Mouse (Mus musculus): ENCODE measurements around the gene Cct3. TPM values are rescaled to one million over a fixed set of nuclear protein-coding genes. Genes with fewer than 3 reads are reported as not detected.

Gene Cct3
- 495 and 512 TPM in 2 replicates for polyA plus RNA-seq (2014; fragmentation: Nextera tagmentation; extraction: Ambion mirVana)

DNA sequence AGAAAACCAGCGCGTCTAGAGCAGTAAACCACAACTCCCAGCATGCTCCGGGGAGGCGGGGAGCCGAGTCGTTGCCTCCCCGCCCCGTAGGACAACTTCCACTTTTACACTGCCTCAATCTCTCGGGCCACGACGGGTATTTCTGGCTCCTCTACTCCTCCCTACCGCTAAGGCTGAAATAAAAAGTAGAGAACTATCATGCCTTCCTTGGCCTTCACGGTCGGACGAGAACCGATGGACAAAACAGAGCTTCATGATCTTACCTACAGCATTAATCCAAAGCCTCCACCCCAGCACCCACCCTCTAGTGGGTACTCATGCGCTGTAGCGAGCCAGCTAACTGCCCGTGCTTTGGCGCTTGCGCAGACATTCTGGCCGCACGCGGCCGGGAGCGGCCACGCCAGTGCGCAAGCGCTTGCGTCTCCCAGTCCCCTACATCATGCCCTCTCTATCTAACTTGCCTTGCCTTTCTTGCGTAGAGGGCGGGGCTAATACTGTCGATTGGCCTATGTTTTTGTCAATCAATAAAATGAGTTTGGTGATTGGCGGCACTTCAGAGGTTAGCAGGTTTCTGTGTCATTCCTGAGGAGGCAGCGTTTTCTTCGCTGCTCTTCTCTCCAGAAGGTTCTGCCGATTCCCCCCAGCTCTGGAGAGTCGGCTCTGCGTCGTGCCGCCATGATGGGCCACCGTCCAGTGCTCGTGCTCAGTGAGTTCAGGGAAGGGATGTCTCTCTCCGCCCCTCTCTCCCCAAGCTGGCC lies at the start of gene Cct3, which contains the start of gene Tsacc:
Cct3 (plus strand) TSS at position 556 of the 758 bp plus-strand sequence.
Tsacc (minus strand) TSS at position 439 of the 758 bp plus-strand sequence.
- Histone ChIP-seq H3K9ac (replicated peaks; ENCODE audit: low read depth, low read length) (peak within 1 kb of the TSS; percentile 85), H3K4me1 (ENCODE audit: control insufficient read depth, insufficient read depth, low read length) (peaks cover 7% of the 10 kb centered on the region; the same call in 1 of the 2 replicates), H3K27me3 (ENCODE audit: control insufficient read depth, insufficient read depth, low read length) (no peaks in the 10 kb centered on the region), H3K4me3 (ENCODE audit: low read depth, low read length) (peak within 1 kb of the TSS; percentile 89), H3K27ac (ENCODE audit: low read length) (peak within 1 kb of the TSS; percentile 95), H3K36me3 (ENCODE audit: control insufficient read depth, insufficient read depth, low read length) (peaks cover 27% of the 10 kb centered on the region), H3K9me3 (ENCODE audit: control insufficient read depth, low read depth, low read length) (no peaks in the 10 kb centered on the region), H3K4me2 (replicated peaks; ENCODE audit: low read depth, low read length) (peak within 1 kb of the TSS; percentile 80)
- peak; percentile 98 for ATAC-seq (ENCODE audit: insufficient number of reproducible peaks, insufficient read depth, low FRiP score, low read depth)
- WGBS = under 1% methylated on average over 44 of the region's 44 CpGs

DNA sequence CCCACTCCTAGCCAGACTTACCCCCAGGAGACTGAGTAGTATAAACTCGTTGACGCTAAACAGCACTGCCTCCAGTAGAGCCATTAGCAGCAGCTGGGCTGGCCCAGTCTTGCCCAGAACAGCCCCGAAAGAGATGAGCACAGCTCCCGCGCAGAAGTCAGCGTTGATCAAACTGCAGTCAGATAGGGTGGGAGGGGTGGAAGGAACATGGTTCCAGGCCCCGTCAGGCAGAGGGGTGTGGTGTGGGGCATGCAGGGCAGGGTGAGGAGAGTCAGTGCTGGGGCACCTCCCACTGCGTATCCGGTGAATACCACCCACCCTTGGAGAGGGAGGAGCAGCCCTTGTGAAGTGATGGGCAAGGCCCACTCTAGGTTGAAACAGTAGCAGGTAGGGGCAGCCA lies 49.2 kb upstream of the Cct3 start:
- H3K27me3 ChIP-seq (ENCODE audit: control insufficient read depth, insufficient read depth, low read length) = 0 out of 2 replicates have a peak, but pooled peaks cover 3% of the 10 kb centered on the region
- H3K9ac ChIP-seq (replicated peaks; ENCODE audit: low read depth, low read length) = no peak overlapping the region
- no peak overlapping the region for H3K4me3 ChIP-seq (ENCODE audit: low read depth, low read length)
- no peaks in the 10 kb centered on the region for H3K4me1 ChIP-seq (ENCODE audit: control insufficient read depth, insufficient read depth, low read length)
- no peak overlapping the region for H3K4me2 ChIP-seq (replicated peaks; ENCODE audit: low read depth, low read length)
- 47% methylated on average over 9 of the region's 9 CpGs for WGBS
- no peak for ATAC-seq (ENCODE audit: insufficient number of reproducible peaks, insufficient read depth, low FRiP score, low read depth)
- no peaks in the 10 kb centered on the region for H3K9me3 ChIP-seq (ENCODE audit: control insufficient read depth, low read depth, low read length)
- no peaks in the 10 kb centered on the region for H3K36me3 ChIP-seq (ENCODE audit: control insufficient read depth, insufficient read depth, low read length)
- no peak overlapping the region for H3K27ac ChIP-seq (ENCODE audit: low read length)

DNA sequence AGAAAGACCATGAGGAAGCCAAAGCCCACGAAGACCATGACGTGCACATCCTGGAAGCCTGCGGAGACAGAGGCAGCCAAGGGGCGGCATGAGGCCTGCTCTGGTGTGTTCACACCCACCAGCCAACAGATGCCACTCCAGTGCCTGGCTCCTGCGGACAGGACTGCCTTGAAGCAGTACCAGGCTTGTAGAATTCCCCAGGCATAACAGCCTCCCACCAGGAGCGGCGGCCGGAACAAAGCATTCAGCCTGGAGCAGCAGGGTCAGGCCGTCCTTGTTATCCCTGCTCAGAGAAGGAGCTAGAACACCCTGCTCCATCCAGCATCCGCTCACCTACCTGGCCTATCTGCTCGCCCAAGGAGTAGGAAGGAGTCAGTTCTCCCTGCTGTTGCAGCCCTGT lies 48.5 kb upstream of the Cct3 start:
- 81% methylated on average over 11 of the region's 11 CpGs for WGBS
- ATAC-seq (ENCODE audit: insufficient number of reproducible peaks, insufficient read depth, low FRiP score, low read depth) = no peak
- H3K4me1 ChIP-seq (ENCODE audit: control insufficient read depth, insufficient read depth, low read length) = no peaks in the 10 kb centered on the region

DNA sequence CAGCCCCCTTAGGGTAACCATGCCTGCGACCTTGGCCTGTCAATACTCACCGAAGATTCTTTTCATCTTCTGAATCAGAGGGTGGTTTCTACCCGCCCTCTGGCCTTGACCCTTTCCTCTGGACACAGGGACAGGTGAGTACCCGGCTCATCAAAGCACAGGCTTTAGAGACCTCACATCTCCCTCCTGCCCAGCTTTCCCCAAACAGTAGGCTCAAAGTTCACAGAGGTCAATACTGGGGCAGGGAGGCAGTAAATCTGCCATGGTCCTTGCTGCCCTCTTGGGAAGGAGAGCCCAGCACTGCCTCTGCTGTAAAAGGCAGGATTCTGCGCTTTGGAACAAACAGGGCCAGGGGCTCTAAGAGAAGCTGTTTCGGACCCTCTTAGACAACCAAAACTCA lies 44.2 kb upstream of the Cct3 start:
- WGBS = 56% methylated on average over 6 of the region's 6 CpGs
- ATAC-seq (ENCODE audit: insufficient number of reproducible peaks, insufficient read depth, low FRiP score, low read depth) = no peak
- Histone ChIP-seq H3K4me1 (ENCODE audit: control insufficient read depth, insufficient read depth, low read length) (peaks cover 4% of the 10 kb centered on the region; the same call in 1 of the 2 replicates), H3K9me3 (ENCODE audit: control insufficient read depth, low read depth, low read length) (no peaks in the 10 kb centered on the region), H3K27me3 (ENCODE audit: control insufficient read depth, insufficient read depth, low read length) (peaks cover 18% of the 10 kb centered on the region; the same call in 1 of the 2 replicates), H3K36me3 (ENCODE audit: control insufficient read depth, insufficient read depth, low read length) (no peaks in the 10 kb centered on the region), H3K9ac (replicated peaks; ENCODE audit: low read depth, low read length) (no peak overlapping the region), H3K4me2 (replicated peaks; ENCODE audit: low read depth, low read length) (no peak overlapping the region), H3K27ac (ENCODE audit: low read length) (no peak overlapping the region), H3K4me3 (ENCODE audit: low read depth, low read length) (no peak overlapping the region)

More for the DNA sequence above, 48.5 kb upstream of the Cct3 start:
- Histone ChIP-seq H3K9ac (replicated peaks; ENCODE audit: low read depth, low read length) (no peak overlapping the region), H3K4me2 (replicated peaks; ENCODE audit: low read depth, low read length) (no peak overlapping the region), H3K27me3 (ENCODE audit: control insufficient read depth, insufficient read depth, low read length) (peaks cover 4% of the 10 kb centered on the region; the same call in 1 of the 2 replicates), H3K36me3 (ENCODE audit: control insufficient read depth, insufficient read depth, low read length) (no peaks in the 10 kb centered on the region), H3K4me3 (ENCODE audit: low read depth, low read length) (no peak overlapping the region), H3K27ac (ENCODE audit: low read length) (no peak overlapping the region), H3K9me3 (ENCODE audit: control insufficient read depth, low read depth, low read length) (no peaks in the 10 kb centered on the region)

DNA sequence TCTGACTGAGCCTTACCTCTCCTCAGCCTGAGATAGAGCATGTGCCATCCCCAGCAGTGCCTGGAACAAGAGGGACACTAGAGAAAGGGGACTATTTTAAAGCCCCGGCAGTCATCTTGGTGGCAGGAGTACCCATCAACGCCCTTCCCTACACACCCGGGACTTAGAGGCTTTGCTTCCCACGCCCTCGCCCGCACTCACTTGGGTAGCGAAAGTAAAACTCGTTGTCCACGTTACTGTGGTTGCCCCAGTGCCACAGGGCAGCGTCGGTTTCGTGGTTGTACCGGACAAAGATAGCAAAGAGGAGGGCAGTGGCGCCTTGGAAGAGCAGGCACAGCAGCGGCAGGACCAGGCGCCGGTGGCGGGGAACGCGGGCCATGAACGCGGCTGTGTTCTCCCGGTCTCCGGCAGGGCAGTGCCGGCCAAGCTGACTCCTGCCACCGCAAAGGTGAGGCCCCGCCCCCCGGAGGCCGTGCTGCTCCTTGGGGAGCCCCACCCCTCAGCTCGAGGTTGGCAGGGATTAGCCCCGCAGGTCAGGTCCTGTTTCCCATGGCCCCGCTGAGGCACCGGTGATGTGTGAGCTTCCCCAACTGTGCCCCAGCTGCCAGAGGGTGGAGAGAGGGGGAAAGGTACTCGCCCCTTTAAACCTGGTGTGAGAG lies 42.5 kb upstream of the Cct3 start, which contains the start of gene Rhbg:
Rhbg (minus strand) TSS at position 442 of the 659 bp plus-strand sequence.
- no peak within 1 kb of the TSS for H3K27ac ChIP-seq (ENCODE audit: low read length)
- peak within 1 kb of the TSS; percentile 31 for H3K4me3 ChIP-seq (ENCODE audit: low read depth, low read length)
- H3K27me3 ChIP-seq (ENCODE audit: control insufficient read depth, insufficient read depth, low read length) = peaks cover 18% of the 10 kb centered on the region; the same call in 1 of the 2 replicates
- peaks cover 4% of the 10 kb centered on the region; the same call in 1 of the 2 replicates for H3K4me1 ChIP-seq (ENCODE audit: control insufficient read depth, insufficient read depth, low read length)
- peak; percentile 11; the same call in 1 of the 2 replicates for ATAC-seq (ENCODE audit: insufficient number of reproducible peaks, insufficient read depth, low FRiP score, low read depth)
- H3K36me3 ChIP-seq (ENCODE audit: control insufficient read depth, insufficient read depth, low read length) = no peaks in the 10 kb centered on the region
- WGBS = 2% methylated on average over 32 of the region's 34 CpGs
- H3K9me3 ChIP-seq (ENCODE audit: control insufficient read depth, low read depth, low read length) = no peaks in the 10 kb centered on the region
- H3K4me2 ChIP-seq (replicated peaks; ENCODE audit: low read depth, low read length) = peak within 1 kb of the TSS; percentile 59
- no peak within 1 kb of the TSS for H3K9ac ChIP-seq (replicated peaks; ENCODE audit: low read depth, low read length)

DNA sequence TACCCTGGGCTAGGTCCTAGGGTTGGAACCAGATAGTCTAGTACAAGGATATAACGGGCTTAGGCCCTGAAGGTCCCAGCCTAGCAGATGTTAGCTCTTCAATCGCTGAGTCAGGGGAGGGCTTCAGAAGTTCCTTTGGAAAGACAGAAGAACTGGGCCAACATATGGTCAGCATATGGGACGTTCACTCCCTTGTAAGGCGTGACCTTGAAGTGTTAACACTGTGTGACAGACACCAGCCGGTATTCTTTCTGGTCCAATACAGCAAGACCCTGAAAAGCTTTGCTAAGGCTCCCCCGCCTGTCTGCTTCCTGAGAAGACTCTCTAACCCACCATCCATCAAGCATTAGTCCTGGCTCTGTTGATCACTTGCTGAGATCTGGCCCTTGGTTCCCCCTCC lies 41.0 kb upstream of the Cct3 start:
- H3K27me3 ChIP-seq (ENCODE audit: control insufficient read depth, insufficient read depth, low read length) = peaks cover 18% of the 10 kb centered on the region; the same call in 1 of the 2 replicates
- WGBS = 45% methylated on average over 6 of the region's 6 CpGs
- peak; percentile 76; the same call in 1 of the 2 replicates for ATAC-seq (ENCODE audit: insufficient number of reproducible peaks, insufficient read depth, low FRiP score, low read depth)

DNA sequence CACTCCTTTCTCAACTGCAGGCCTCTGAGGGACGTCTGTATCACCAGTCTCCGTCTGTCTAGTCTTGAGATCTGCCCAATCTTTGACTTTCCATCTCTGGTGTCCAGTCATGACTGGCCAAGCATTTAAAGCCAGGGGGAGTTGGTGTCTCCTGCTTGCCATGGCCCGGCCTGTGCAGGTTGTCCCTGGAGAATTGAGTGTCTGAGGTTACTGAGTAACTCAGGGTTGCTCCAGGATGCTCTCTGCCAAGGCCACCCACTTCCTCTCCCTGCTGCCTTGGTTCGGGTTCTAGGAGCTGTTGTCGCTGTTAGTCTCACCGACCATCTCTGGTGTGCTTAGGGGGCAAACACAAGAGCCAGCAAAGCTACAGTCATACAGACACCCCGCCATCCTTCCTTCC lies 40.5 kb upstream of the Cct3 start:
- Histone ChIP-seq H3K27me3 (ENCODE audit: control insufficient read depth, insufficient read depth, low read length) (peaks cover 18% of the 10 kb centered on the region; the same call in 1 of the 2 replicates), H3K4me3 (ENCODE audit: low read depth, low read length) (no peak overlapping the region), H3K4me1 (ENCODE audit: control insufficient read depth, insufficient read depth, low read length) (peaks cover 4% of the 10 kb centered on the region; the same call in 1 of the 2 replicates), H3K9me3 (ENCODE audit: control insufficient read depth, low read depth, low read length) (no peaks in the 10 kb centered on the region), H3K27ac (ENCODE audit: low read length) (no peak overlapping the region), H3K36me3 (ENCODE audit: control insufficient read depth, insufficient read depth, low read length) (no peaks in the 10 kb centered on the region), H3K4me2 (replicated peaks; ENCODE audit: low read depth, low read length) (no peak overlapping the region), H3K9ac (replicated peaks; ENCODE audit: low read depth, low read length) (no peak overlapping the region)
- WGBS = 66% methylated on average over 7 of the region's 7 CpGs
- no peak for ATAC-seq (ENCODE audit: insufficient number of reproducible peaks, insufficient read depth, low FRiP score, low read depth)

More for the DNA sequence above, 41.0 kb upstream of the Cct3 start:
- no peaks in the 10 kb centered on the region for H3K36me3 ChIP-seq (ENCODE audit: control insufficient read depth, insufficient read depth, low read length)
- H3K4me2 ChIP-seq (replicated peaks; ENCODE audit: low read depth, low read length) = no peak overlapping the region
- H3K9ac ChIP-seq (replicated peaks; ENCODE audit: low read depth, low read length) = no peak overlapping the region
- H3K4me3 ChIP-seq (ENCODE audit: low read depth, low read length) = no peak overlapping the region
- no peaks in the 10 kb centered on the region for H3K9me3 ChIP-seq (ENCODE audit: control insufficient read depth, low read depth, low read length)
- H3K27ac ChIP-seq (ENCODE audit: low read length) = no peak overlapping the region
- peaks cover 4% of the 10 kb centered on the region; the same call in 1 of the 2 replicates for H3K4me1 ChIP-seq (ENCODE audit: control insufficient read depth, insufficient read depth, low read length)

DNA sequence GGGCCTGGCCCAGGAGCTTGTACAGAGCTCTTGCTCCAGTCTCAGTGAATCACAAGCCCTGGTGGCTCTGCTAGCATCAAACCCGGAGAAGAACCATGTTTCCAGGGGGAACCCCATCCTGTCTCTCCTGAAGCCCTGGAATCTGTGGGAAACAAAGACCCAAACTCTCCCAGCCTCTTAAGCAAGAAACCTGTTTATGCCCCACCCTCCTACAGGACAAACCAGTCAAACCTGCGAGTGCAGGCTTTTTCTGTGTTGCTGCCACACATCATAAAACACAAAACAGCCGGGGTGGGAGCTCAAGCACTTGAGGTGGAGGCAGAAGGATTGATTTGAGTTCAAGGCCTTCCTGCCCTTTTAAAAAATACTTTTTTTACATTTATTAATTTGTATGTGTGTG lies 34.6 kb upstream of the Cct3 start:
- WGBS = 53% methylated on average over 3 of the region's 3 CpGs
- no peaks in the 10 kb centered on the region for H3K27me3 ChIP-seq (ENCODE audit: control insufficient read depth, insufficient read depth, low read length)
- H3K4me3 ChIP-seq (ENCODE audit: low read depth, low read length) = no peak overlapping the region
- no peak overlapping the region for H3K27ac ChIP-seq (ENCODE audit: low read length)
- H3K9me3 ChIP-seq (ENCODE audit: control insufficient read depth, low read depth, low read length) = no peaks in the 10 kb centered on the region
- no peak overlapping the region for H3K9ac ChIP-seq (replicated peaks; ENCODE audit: low read depth, low read length)
- H3K4me2 ChIP-seq (replicated peaks; ENCODE audit: low read depth, low read length) = no peak overlapping the region
- H3K4me1 ChIP-seq (ENCODE audit: control insufficient read depth, insufficient read depth, low read length) = no peaks in the 10 kb centered on the region
- no peak for ATAC-seq (ENCODE audit: insufficient number of reproducible peaks, insufficient read depth, low FRiP score, low read depth)
- no peaks in the 10 kb centered on the region for H3K36me3 ChIP-seq (ENCODE audit: control insufficient read depth, insufficient read depth, low read length)

Measured in stomach, embryonic 14.5 days (tissue).